Mouse (Mus musculus): ENCODE measurements around the gene Dnajb8.

The Dnajb8 gene

DNA sequence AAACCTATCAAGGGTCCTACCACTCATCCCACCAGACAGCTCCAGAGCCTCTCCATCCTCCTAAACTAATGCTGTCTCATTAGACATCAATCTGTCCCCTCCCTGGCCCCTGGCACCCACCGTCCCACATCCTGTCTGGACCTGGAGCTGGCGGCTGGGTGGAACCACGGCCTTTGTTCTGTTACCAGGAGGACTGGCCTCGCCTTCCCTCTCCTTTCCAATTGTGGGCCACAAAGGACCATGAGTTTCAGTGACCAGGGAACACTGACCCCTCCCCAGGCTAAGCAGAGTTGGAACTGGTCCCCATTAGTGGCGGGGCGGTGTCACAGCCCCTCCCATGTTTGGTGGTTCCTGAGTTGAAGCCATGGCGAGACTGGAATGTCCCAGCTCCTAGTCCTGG lies 5.5 kb downstream of the Dnajb8 start:
- no peak for DNase-seq (ENCODE audit: low spot score in 2 of 2)

DNA sequence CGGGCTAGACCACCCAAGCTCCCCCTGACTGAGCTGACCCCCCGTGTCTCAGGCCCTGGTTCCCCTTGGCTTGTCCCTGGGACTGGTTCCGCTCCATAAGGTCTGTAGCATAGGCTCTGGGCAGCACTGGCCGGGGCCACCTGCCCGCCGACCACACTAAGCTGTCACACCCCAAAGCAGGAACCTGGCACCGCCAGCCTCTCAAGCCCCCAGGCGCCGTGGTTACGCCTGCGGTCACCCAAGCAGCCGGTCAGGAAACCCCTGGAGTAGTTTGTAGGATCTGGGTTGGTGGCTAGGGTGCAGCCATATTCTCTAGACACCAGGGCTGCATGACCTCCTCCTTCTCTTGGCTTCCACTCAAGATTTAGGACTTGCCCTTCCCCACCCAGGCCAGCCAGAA lies 7.2 kb downstream of the Dnajb8 start:
- DNase-seq (ENCODE audit: low spot score in 2 of 2): no peak

DNA sequence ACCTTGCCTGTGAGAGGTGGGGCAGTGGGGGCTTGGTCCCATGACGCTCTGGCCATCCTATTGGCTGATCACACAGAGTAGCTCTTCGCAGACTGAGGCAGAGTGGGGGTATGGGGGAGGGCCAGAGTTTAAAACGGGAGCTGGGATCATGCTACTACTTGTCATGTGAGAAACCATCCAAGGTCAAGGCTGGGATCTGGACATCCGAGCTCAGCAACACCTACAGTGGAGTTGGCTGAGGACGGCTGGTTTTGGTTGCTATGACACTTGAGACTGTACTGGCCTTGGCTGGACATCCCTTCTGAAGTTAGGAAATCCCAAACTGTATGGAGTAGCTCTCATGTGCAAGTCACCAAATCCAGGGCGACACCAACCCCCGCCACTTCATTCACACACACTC lies 9.8 kb downstream of the Dnajb8 start:
- DNase-seq (ENCODE audit: low spot score in 2 of 2): no peak

DNA sequence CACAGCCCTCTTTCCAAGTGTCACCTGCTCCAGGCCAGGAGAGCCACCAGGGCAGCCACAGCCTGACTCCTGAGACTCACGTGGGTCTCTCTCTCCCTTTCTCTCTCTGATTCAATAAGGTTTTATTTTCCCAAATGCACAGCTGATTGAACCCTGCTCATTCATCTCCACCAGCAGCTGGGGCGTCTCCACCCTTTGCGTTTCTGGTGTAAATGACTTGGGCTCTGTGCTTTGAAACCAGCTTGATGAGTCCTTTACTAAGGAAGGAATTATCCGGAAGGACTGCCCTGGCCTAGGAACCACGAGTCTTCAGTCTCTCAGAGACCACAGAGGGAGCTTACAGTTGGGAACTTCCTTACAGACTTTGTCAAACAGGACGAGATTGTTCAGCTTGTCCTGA lies 10.2 kb downstream of the Dnajb8 start:
- no peak for DNase-seq (ENCODE audit: low spot score in 2 of 2)

DNA sequence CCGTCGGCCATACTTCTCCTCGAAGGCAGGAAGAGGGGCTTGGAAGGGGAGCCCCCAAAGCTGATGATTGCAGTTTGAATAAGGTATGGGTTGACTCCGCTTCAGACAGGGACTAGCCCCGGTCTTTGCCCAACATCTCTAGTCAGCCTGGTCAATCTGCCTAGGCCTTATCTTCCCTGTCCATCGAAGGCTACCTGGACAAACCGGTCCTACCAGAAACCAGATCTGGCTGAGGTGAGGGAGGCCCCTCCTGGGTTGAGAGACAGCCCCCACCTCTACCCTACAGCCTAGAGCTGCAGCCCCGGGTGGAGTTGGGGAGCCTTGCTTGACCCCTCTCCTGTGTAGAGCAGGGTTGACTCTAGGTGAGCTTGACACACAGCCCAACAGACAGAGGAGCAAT lies 11.9 kb downstream of the Dnajb8 start:
- DNase-seq (ENCODE audit: low spot score in 2 of 2): no peak

DNA sequence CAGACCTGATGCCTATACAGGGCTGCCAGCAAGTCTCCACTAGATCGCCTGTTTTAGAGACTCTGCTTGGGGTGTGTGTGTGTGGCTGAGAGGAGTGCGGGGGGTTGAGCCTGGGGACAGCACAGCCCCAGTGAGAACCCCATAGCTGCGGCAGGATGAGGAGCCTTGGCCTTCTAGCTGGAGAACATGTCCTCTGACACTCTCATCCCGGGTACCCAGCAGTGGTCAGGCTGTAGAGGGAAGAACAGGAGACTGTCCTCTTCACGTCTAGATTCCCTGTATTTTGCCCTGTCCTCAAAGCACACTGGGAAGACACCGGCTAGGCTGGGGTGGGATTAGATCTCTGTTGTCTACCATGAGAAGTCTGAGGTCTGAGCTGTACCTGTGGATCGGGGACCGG lies 13.4 kb downstream of the Dnajb8 start:
- no peak for DNase-seq (ENCODE audit: low spot score in 2 of 2)

DNA sequence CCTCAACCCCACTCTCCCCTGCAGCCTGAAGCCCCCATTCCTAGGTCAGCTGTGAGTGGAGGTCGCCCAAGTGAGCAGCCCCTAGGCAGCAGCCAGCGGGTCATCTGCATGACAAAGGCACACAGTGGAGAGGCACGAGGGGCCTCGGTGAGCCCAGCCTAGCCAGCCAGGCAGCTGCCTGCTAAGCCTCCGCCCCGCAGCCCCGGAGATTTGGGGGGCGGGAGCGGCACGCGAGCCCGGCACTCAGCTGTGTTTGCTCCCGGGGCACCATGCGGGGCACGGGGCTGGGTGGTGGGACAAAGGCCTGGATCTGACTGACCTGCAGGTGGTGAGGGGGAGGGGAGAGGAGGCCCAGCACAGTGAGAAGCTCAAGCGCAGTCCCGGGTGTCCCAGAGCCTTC lies 13.9 kb downstream of the Dnajb8 start:
- DNase-seq (ENCODE audit: low spot score in 2 of 2): no peak

DNA sequence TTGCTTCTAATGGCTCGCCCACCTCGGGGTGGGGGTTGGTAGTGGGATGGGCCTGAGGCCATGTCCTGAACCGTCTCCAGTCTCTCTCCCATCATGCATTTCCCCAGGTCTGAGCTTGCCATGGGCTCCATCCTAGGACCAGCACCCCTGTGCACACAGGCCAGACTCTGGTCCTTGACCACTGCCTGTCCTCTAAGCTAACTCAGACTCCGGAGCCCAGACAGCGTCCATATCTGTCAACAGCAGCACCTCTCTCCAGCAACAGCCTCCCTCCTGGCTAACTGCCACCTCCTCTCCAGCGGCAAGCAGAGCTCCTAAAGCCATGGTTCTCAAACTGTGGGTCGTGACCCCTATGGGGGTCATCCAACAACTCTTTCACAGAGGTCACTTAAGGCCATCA lies 14.4 kb downstream of the Dnajb8 start:
- DNase-seq (ENCODE audit: low spot score in 2 of 2): no peak

DNA sequence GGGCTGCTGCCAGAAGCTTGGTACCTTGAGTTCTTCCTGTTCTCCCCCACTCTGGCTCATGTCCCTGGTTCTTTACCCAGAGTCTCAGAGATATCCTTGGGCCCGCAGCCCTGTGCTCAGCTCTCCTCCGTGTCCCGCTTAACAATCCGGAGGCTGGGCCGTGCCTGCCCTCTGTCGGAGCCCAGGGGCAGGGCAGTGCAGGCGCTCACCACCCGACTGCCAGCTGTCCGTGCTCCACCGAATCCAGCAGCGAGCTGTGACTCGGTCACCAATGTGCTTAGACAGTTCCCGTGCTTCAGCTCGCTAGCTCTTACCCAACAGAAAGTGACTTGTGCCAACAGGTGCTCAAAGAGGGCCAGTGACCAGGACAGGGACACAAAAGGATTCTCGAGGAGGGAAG lies 20.5 kb downstream of the Dnajb8 start:
- DNase-seq (ENCODE audit: low spot score in 2 of 2): peak in 1 of 2 experiments; percentile 26

DNA sequence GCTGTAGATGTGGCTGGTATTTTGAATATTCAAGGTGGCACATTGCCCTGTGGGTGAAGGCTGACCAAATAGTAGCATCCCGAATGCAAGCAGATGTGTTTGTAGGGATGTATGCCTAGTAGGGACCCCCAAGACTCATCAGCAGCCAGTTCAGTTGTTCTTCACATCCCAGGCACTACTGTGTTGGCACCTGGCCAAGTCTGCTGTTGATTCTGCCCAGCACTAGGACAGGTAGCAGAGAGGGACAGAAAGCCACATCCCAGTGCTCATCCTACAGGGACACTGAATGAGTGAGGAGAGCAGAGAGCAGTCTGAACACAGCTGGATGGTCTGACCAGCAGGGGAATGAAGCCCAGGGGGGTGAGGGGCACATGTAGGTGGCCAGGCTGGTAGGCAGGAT lies 27.2 kb downstream of the Dnajb8 start:
- DNase-seq (ENCODE audit: low spot score in 2 of 2): no peak

DNA sequence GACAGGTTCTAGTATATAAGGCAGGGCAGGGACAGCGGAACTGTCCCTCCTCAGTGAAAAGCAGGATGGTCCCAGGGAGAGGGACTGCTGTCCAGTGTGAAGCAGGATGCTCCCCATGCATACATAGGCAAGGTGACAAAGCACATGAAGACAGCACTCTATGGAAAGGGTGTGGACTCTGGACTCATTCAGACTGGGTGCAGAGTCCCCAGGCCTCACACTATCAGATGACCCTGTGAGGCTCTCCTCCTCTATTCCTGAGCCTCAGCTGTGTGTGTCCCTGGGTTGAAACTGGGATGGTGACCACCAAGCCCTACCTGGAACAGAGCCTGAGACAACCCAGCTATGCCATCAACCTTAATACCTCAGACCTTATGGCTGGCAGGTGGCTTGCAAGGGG lies 29.3 kb downstream of the Dnajb8 start:
- no peak for DNase-seq (ENCODE audit: low spot score in 2 of 2)

DNA sequence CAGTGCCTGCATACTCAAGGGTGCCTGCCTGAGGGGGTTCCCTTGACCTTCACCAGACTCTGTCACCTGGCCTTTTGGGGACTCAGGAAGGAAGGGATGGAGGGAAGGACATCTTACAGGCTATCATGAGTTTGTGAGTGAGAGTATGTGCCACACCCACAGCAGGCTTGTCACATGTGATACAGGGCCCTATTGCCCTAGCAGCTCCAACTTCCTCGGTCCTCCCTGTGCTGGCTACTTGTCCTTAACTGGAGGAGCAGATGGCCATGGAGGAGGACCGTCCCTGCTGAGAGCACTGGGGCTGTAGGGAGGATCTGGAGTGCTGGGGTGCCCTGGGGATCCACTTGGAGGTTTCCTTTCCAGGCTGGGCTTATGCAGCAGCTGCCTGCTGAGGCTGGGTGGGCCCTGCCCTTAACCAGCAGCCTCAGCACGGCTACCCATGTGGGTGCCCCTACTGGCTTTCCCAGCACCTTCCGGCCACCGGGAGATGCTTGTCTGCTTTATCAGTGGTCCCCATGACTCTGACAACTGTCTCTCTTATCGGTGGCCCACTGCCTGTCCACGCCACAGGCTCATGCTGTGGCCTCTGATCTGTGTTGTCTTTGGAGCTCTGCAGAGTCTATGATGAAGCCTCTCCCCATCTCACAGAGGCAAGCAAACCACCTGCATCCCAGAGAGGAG lies 29.9 kb downstream of the Dnajb8 start:
- no peak for DNase-seq (ENCODE audit: low spot score in 2 of 2)

DNA sequence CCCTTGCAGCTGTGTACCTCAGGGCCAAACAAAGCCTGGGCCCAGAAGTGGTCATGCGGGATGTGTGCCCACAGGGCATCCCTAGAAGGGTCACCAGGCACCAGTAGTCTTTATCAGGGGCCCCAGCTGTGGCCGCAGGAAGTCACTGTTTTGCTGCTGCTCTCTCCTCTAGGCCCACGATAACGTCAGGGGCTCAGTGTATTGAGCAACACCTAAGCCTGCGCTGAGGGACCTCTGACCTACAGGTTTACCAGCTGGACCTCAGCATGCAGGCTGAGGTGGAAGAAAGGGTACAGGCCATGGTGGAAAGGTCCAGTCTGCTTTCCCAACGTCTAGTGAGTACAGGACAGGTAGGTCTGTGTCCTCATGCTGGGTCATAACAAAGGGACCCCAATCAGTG lies 32.0 kb downstream of the Dnajb8 start:
- DNase-seq (ENCODE audit: low spot score in 2 of 2): no peak

DNA sequence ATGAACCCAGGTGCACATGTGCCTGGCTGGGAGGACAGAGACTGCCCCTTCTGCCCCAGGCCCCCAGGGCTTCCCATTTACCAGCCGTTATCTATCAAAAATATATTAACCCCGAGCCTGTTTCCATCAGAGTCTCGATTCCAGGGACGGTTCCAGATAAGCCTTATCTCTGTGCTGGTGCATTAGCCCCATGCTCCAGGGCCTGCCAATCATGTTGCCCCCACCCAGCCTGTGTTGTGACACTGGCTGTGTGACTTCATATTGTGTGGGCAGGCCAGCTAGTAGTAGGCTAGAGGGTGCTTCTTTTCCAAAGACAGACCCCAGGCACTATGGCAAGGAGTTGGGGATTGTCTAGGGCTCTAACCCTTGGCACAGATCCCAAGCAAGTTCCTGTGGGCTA lies 33.4 kb downstream of the Dnajb8 start:
- DNase-seq (ENCODE audit: low spot score in 2 of 2): no peak

DNA sequence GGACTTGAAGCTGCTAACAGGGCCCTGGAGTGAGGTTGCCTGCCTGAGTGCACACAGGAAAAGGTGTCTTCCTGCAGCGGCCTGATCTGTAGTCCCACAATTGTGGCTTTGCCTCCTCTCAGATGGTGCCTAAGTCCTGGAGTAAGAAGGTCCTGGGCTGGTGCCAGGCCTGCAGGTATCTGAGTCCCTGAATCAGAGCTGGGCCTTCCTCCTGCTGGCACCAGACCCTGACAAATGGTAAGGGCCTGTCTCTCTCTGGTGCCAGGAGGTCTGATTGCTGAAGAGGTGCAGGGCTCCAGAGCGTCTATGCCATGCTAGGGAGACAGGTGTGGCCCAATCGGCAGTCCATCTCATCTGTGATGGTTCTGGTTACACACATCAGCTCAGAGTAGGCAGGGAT lies 37.6 kb downstream of the Dnajb8 start:
- no peak for DNase-seq (ENCODE audit: low spot score in 2 of 2)

DNA sequence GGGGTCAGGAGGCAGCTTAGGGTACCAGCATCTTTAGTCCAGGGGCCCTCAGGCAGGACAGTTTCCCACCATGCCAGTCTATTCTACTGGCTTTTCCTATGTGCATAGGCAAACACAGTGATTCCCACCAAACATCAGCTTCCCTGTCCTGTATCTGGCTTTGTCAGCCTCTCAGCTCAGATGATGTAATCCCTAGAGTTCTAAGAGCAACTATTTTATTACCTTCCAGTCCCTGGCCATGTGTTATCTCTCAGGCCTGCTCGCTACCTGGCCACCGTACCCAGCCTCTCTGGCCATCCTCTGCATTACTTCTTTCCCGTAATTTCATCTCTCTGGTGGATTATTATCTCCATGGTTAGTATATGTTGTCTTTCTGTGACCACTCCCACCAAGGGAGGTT lies 38.6 kb downstream of the Dnajb8 start:
- no peak for DNase-seq (ENCODE audit: low spot score in 2 of 2)

DNA sequence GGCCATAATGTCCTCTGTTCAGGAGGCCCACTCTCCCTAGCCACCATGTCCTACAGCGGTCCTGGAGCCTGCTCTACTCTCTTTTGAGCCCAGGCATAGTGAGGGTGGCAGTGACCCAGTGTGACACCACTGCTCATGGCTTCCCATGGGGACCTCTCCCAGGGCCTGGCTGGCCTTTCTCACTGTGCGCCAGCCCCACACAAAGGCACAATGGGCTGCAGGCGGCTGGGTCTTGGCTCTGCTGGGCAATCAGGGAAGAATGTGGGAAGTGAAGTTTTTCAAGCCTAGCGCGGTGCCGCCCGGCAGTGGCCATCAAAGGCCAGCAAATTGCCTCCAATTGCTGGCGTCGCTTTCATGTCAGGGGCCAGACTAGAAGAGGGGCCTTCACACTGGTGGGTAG lies 40.1 kb downstream of the Dnajb8 start:
- peak in 1 of 2 experiments; percentile 31 for DNase-seq (ENCODE audit: low spot score in 2 of 2)

DNA sequence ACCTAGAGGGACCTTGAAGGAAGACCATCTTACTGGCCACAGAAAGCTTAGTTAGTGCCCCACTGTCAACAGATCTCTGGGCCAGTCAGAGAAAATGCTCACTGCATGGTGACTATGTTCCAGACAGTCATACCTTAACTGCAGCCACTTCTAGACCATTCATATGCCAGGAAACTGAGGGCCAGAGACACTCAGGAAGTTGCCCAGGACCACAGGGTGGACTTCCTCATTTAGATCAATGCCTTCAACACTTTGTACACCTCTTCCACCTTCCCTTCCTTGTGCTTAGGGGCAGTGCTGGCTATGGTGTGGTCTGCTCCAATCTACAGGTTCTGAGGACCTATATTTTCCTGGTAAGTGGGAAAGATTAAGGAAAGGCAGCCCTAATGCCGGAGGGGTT lies 43.3 kb downstream of the Dnajb8 start:
- DNase-seq (ENCODE audit: low spot score in 2 of 2): no peak

DNA sequence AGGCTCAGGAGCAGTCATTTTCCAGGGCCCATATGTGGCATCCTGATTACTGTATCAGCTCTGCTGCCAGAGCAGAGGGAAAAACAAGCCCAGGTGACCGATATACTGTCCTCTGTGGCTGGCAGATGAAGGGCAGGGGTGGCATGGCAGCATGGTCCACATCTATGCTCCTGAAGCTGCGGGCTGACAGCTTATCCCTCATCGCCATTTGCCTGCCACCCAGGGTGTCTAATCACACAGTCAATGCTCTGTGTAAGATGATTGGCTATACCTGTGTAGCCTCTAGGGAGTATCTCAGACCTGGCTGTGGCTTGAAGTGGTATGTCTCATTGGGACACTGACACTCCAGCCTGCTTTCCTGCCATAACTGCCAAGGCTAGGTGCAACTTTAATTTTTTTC lies 44.0 kb downstream of the Dnajb8 start:
- no peak for DNase-seq (ENCODE audit: low spot score in 2 of 2)

DNA sequence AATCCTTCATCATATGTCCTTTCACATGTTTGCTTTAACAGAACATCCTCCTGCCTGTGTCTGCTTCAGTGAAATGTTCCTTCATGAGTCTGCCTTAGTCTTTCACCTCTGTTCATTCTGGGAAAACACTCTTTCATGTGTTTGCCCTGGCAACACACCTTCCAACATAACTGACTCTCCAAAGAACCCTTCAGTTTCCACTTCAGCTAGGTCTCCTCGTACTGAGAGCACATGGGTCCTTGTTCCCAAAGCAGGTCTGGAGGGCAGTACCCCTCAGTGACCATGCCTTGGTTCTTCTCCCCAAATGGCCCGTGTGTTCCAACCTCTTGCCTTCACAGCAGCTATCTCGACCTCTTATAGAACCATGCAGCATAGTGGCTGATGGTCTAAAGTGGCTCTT lies 45.0 kb downstream of the Dnajb8 start:
- DNase-seq (ENCODE audit: low spot score in 2 of 2): no peak

DNA sequence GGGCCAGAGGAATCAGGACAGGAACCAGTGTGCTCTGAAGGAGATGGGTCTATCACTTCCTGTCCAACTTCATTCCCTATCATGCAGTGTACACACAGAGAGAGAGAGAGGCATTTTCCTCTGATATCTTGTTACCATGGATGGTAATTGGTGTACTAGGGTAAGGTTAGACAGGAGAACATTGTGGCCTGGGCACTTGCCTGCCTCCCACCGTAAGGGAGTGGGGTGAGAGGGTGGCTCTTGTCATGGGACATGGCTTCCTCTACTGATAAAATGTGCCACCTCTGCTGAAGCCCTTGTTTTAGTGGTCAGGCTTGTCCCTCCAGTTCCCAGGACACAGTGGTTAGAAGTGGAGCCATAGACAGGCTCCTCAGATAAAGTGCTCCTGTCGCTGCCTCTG lies 45.9 kb downstream of the Dnajb8 start:
- no peak for DNase-seq (ENCODE audit: low spot score in 2 of 2)

DNA sequence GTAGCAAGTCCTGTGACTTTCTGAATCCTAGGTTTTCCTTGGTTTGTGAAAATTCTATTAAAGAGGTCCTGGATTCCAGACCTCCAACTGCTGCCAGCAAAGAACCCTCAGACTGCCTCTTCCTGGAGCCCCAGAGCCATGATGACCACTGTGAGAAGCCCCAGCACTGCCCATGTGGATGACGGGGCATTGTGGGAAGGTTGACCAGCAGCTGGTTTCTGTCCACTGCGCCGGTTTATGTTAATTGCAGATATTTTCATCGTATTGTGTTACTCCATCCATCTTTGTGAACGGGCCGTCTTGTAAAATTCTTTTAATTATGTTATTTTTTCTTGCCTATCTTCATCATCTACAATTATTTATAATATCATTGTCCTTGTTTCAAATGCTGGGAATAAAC lies 52.6 kb downstream of the Dnajb8 start:
- no peak for DNase-seq (ENCODE audit: low spot score in 2 of 2)

DNA sequence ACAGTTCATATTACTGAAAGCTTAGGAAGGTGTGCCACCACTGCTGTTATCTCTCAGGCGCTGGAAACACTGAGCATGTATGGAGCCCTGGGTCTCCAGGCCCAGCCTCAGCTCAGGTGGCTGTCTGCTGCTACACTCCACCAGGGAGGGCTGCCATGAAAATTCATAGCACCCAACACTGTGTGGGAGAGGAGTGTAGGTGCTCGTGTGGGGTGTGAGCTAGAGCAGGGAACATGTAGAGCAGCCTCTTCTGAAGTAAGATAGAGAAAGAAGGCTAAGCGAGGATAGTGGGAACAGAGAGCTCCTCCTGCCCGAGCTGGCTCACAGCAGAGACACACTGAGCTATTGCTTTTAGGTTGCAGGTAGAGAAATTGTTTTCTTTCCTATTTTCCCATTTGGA lies 54.2 kb downstream of the Dnajb8 start:
- peak; percentile 36 to 48 for DNase-seq (ENCODE audit: low spot score in 2 of 2)

DNA sequence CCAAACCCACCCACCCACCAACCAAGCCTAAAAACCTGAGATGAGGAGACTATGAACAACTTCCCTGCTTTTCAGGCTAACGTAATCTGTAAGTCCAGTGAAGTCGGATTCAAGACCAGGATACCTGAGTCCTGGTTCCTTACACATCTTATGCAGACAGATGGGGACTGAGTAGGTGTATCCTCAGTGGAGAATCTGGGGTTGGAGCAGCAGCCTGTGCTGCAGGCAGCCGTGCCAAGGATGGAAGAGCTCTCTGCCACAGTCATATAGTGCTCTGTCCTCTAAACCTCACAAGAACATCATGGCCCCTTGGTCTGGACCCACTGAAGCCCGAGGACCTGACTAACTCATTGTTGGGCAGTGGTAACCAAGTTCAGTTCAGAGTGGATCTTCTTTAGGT lies 55.2 kb downstream of the Dnajb8 start:
- DNase-seq (ENCODE audit: low spot score in 2 of 2): peak in 1 of 2 experiments; percentile 20

DNA sequence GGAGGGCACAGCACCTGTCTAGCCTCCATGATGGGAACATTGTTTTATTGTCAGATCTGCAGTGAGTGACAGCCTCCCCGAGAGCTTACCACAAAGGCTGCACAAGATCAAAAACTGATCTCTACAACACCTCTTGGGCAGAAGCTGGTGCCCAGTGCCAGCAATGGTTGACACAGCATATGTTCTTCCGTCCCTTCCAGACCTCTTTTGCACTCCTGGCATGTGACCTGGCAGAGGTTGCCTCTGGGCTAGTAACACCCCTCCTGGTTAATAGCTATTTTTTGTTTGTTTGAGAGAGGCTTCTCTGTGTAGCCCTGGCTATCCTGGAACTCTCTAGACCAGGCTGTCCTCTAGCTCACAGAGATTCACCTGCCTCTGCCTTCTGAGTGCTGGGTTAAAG lies 56.1 kb downstream of the Dnajb8 start:
- no peak for DNase-seq (ENCODE audit: low spot score in 2 of 2)
